Mouse (Mus musculus) left cerebral cortex, adult 9 months (tissue): ENCODE data around the gene Hgfac.

Experiments used
- DNase-seq, 2 experiments: peaks; one replicate each; pipeline ENCODE4 v3.0.0; 2022; ENCODE audit warnings: low spot score in 2 of 2

Gene Hgfac

GRCm38 (mm10) chr5:35041268-35041829 is at the start of gene Hgfac:
Hgfac (plus strand) TSS chr5:35041509.
- no peak for DNase-seq

GRCm38 (mm10) chr5:34998754-34999153 is 42.6 kb upstream of the Hgfac start:
- no peak for DNase-seq

GRCm38 (mm10) chr5:34999281-34999680 is 42.0 kb upstream of the Hgfac start:
- DNase-seq = no peak

GRCm38 (mm10) chr5:35000323-35000722 is 41.0 kb upstream of the Hgfac start:
- no peak for DNase-seq

- no peak for DNase-seq
Measured at GRCm38 (mm10) chr5:35001144-35001543, 40.2 kb upstream of the Hgfac start.

DNA sequence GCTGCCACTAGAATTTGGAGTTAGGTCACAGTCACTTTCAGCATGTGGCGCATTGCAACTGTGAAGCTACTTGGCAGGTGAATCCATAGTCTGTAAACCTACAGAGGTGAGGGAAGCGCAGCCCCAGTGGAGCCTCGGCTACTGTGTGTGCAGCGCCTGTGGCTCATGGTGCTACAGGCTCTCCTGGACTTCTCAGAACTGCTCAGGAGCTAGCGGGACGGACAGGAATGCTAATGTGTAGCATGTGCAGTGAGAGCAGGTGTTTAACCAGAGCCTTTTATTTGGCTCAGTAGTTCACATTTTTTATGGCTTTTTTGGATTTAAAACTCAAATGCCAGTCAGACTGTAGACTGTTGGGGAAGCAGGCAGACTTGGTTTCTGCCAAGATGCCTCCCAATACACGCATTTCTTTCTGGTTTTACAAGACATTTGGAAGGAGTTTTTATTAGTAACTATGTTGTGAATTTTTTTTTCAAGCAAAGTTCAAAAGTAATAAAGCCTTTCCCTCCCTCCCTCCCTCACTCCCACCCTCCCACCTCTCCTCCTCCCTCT is 37.6 kb upstream of the Hgfac start:
- no peak for DNase-seq

- no peak for DNase-seq
Measured at GRCm38 (mm10) chr5:35004769-35005168, 36.5 kb upstream of the Hgfac start.

DNA sequence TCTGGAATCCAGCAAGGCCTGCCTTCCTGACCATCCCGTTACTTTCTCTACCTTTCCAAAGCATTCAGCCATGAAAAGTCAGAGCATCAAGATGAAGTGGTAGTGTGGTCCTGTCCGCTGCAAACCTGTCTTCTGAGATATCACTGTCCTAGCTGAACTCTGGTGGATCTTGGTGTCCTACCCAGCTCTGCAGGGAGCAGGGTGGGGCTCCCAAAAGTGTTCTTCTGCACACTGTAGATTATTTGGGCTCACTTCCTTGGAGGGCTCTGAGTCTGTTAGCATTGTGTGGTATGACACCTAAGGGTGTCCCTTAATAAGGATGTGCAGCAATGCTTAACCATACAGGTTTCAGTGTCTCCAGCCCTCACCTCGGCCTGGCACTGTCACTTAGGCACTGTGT is 35.6 kb upstream of the Hgfac start:
- no peak for DNase-seq

DNA sequence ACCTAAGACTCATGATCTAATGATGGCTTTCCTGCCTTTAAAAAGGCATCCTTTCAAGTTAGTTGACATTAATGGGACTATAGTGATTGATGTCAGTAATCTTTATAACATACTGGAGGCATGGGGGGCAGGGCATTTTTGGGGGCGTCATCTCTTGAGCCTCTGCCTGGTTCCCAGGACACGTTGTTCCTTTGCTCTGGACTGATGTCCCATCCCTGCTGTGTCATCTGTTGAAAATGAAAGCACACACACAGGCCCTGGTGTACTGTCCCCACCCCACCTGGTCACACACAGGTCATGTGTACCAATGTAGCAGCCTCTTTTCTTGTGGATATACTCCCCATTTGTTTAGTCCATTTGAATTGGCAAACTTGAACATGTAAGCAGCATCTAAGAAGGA is 34.7 kb upstream of the Hgfac start:
- DNase-seq = no peak

DNA sequence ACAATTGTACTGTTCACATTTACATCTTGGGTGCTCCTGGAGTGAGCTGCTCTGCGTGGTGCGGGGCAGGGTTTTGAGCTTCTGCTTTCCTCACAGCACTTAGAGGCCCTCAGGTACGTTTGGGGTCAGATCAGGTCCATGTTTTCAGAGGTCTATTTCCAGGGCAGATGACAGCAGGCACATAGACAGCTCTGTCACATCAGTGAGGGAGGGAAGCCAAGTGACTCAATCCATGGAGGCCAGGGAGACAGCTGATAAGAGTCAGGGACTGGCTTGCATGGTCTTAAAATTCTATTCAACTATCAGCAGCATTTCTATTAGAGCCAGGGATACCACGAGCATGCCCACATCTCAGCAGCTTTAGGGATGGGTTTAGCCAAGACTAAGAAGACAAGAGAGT is 32.1 kb upstream of the Hgfac start:
- no peak for DNase-seq

- no peak for DNase-seq
Measured at GRCm38 (mm10) chr5:35010656-35011055, 30.7 kb upstream of the Hgfac start.

DNA sequence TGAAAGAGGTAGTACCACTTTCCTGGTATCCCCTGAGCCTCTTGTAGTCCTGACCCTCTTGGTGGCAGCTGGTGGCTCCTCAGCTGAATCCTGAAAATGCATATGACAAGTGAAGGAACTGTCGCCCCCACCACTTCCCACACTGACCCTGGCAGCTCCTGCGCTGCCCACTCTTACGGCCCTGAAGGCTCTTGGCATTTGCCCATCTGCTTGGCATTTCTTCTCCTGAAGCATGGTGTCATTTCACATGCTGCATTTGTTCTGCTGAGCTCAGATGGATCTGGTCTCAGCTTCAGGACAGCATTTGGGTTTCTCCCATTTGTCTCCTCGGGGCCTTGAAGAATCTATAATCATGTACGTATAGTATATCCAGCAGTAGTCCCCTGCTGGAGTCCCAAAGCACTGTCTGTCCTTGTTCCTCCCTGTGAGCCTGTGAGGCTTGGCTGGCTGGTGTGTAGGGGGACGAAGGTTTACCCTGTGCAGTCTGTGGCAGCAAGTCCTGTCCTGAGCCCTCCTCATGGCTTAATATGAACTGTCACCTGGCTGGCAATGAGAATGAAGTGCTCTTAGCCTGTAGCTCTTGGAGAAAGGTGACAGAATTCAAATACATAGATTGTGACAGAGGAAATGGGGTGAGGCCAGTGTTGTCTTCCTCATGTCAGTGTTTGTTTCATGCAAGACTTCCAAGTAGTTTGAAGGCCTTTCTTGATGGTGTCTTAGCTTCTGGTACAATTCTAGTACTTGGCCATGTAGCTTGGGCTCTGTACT is 30.0 kb upstream of the Hgfac start:
- no peak for DNase-seq

DNA sequence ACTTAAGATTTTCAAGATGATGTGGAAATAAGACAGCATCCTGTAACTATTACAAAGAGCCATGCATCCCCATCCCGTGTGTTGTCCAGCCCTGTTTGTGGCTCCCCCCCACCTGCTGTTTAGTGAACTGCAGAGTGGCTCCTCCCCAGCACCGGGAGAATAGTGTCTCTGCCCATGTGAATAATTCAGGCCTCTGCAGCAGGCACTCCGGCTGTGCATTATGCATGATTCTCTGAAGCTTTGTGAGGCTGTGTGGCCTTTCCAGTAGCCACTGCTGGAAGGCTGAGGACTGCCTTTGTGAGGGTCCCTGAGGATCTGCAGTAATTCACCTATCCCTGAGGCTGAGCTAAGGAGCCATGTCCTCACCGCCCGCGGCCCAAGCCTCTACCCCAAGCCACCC is 27.3 kb upstream of the Hgfac start:
- no peak for DNase-seq

DNA sequence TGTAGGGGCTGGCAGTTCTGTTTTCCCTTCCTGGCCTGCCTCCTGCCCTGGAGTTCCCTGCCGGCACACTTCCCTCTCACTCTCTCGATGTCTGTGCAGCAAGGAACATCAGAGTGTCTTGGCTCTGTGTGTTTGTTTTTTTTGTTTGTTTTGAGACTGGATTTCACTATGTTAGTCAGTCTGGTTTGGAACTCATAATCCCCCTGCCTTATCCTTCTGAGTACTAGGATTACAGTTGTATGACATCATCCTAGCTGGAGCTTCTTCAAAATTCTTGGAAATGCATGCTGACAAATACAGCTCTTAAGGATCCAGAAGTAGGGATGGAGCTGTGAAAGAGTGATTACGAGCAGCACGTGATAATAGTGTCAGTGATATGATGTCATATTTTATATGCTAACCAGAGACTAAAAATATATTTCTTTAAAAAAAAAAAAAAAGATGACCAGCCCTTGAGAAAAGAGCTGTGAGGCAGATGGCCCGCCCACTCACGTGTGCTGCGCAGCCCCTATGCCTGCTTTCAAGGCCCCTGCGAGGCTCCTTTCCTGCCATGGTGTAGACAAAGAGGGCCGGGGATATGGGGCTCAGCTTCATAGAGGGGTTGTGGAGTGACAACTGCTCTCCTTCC is 21.5 kb upstream of the Hgfac start:
- DNase-seq = peak in 1 of 2 experiments; percentile 43

GRCm38 (mm10) chr5:35020410-35021241 is 20.7 kb upstream of the Hgfac start:
- peak in 1 of 2 experiments; percentile 34 for DNase-seq

GRCm38 (mm10) chr5:35024975-35025374 is 16.3 kb upstream of the Hgfac start:
- peak in 1 of 2 experiments; percentile 54 for DNase-seq

GRCm38 (mm10) chr5:35029303-35029702 is 12.0 kb upstream of the Hgfac start:
- no peak for DNase-seq

DNA sequence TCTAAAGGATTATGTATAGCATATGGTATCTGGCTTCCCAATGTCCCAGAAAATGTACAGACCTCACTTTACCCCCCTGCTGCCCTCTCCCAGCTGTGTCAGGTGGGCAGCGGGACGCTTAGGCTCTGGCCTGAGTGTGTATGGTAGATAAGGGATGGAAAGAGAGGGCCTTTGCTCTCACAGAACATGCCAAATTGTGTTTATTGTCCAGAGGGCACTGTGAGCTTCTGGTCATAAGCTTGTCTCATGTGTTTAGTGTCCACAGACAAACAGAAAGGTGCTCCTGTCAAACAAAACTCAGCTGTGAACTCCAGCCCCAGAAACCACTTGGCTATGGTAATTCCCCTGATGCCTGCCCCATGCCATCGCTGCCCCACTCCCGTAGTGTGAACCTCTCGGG is 11.6 kb upstream of the Hgfac start:
- DNase-seq = no peak

DNA sequence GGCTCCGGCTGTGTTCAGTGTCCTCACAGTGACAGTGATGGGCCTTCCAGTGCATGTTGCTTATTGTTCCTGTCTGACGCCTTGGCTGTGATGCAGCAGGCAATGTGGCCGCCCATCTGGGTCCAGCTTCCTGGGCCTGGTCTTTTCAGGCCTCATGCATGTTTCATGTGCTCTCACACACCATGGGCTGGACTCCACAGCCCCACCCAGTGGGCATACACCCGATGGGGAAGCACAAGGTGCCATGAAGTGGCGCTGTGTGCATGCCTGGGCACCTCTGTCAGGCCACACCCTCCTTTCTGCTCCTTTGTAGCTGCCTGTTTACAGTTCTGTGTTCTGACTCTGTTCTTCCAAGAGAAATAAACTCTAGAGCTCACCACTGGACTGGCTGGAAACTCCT is 8.2 kb upstream of the Hgfac start:
- no peak for DNase-seq

DNA sequence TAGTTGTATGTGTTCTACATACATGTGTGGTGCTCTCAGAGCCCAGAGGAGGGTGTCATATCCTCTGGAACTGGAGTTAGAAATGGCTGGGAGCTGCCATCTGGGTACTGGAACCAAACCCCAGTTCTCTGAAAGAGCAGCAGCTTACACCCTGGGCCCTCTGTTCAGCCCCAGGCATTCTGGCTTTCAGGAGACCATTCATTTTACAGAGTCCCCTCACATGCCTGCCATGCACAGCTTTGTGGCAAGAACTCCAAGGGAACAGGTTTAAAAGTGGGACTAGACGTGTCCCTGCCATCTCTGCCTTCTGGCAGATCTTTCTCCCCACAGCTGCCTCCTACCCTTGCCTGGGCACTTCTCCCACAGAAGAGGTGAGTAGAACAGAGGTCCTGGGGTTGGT is 7.7 kb upstream of the Hgfac start:
- DNase-seq = no peak

GRCm38 (mm10) chr5:35035141-35035540 is 6.2 kb upstream of the Hgfac start:
- no peak for DNase-seq

DNA sequence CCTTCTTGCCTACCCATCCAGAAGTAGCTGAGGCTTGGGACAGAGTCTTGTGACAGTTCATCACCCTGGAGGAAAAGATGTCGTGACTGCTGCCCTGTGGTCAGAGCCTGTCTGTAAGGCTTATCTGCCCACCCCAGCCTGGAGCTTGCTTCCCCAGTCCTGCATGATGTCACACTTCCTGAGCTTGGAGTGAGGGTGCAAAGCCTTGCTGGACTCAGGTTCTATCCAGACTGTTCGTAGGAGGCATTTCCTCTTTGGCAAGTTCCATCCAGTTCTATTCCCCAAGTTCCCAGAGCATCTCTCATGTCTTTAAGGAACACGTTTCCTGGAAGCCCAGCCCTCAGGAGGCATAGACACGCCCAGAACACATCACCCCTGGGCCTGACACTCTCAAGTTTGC is 5.5 kb upstream of the Hgfac start:
- no peak for DNase-seq
